ENCODE assay signal across 7 mouse cellular contexts in genomic region chr11:69995391-69995960, GRCm38 (mm10). TPM values are rescaled to one million over a fixed set of nuclear protein-coding genes. Genes with fewer than 3 reads are reported as not detected.
A peak's percentile ranks its signal among the peaks of the same experiment; 100 is the strongest.
DNase-seq lines count a peak whose midpoint lies in the region; ATAC-seq lines count a peak whose summit lies in the region.

Phf23 (plus strand) TSS chr11:69995777.

- peak; percentile 82 for ATAC-seq in embryonic facial prominence, embryonic 12.5 days (ENCODE audit: insufficient number of reproducible peaks, insufficient read depth, low FRiP score, low TSS enrichment)
- peak; percentile 76 for ATAC-seq in limb, embryonic 11.5 days (ENCODE audit: insufficient number of reproducible peaks, low FRiP score, low TSS enrichment, low read depth)
- peak; percentile 82 for ATAC-seq in midbrain, embryonic 14.5 days (ENCODE audit: low FRiP score, low TSS enrichment)

- peak within 1 kb of the TSS; percentile 81 for H3K4me3 ChIP-seq in embryonic facial prominence, embryonic 12.5 days
- peak within 1 kb of the TSS; percentile 98 for H3K4me3 ChIP-seq in limb, embryonic 11.5 days (ENCODE audit: low read depth, low read length)
- peak within 1 kb of the TSS; percentile 91 for H3K4me3 ChIP-seq in midbrain, embryonic 14.5 days (replicated peaks; ENCODE audit: low read depth, low read length)

- DNase-seq in adrenal gland, postnatal 25 days = peak; percentile 96
- peak; percentile 100 for DNase-seq in heart, adult 11 months
- DNase-seq in kidney, adult 18-20 months = peak; percentile 95
- DNase-seq in limb, embryonic 11.5 days (ENCODE audit: low spot score) = peak; percentile 99
- peak; percentile 99 for DNase-seq in midbrain, embryonic 14.5 days
- DNase-seq in spleen, adult 18-20 months = peak; percentile 93 to 97

- H3K27ac ChIP-seq in embryonic facial prominence, embryonic 12.5 days = peak within 1 kb of the TSS; percentile 99
- H3K27ac ChIP-seq in limb, embryonic 11.5 days (replicated peaks; ENCODE audit: low read depth, low read length) = peak within 1 kb of the TSS; percentile 97
- H3K27ac ChIP-seq in midbrain, embryonic 14.5 days (replicated peaks; ENCODE audit: low read depth, low read length) = peak within 1 kb of the TSS; percentile 92

- under 1% methylated on average over 36 of the region's 36 CpGs for WGBS in embryonic facial prominence, embryonic 12.5 days
- under 1% methylated on average over 36 of the region's 36 CpGs for WGBS in limb, embryonic 11.5 days
- under 1% methylated on average over 36 of the region's 36 CpGs for WGBS in midbrain, embryonic 14.5 days

- H3K27me3 ChIP-seq in embryonic facial prominence, embryonic 12.5 days = no peaks in the 10 kb centered on the region
- H3K27me3 ChIP-seq in limb, embryonic 11.5 days (ENCODE audit: control insufficient read depth, insufficient read depth, low read length) = no peaks in the 10 kb centered on the region
- H3K27me3 ChIP-seq in midbrain, embryonic 14.5 days (ENCODE audit: control insufficient read depth, insufficient read depth, low read length) = no peaks in the 10 kb centered on the region

- H3K9me3 ChIP-seq in embryonic facial prominence, embryonic 12.5 days = no peaks in the 10 kb centered on the region
- no peaks in the 10 kb centered on the region for H3K9me3 ChIP-seq in limb, embryonic 11.5 days (ENCODE audit: control insufficient read depth, low read length)
- no peaks in the 10 kb centered on the region for H3K9me3 ChIP-seq in midbrain, embryonic 14.5 days (ENCODE audit: control insufficient read depth, low read length)

- H3K9ac ChIP-seq in embryonic facial prominence, embryonic 12.5 days = peak within 1 kb of the TSS; percentile 95
- H3K9ac ChIP-seq in limb, embryonic 11.5 days (ENCODE audit: low read length) = peak within 1 kb of the TSS; percentile 96
- H3K9ac ChIP-seq in midbrain, embryonic 14.5 days (replicated peaks; ENCODE audit: low read length) = peak within 1 kb of the TSS; percentile 83

- peak within 1 kb of the TSS; percentile 51 for H3K4me2 ChIP-seq in embryonic facial prominence, embryonic 12.5 days (replicated peaks)
- H3K4me2 ChIP-seq in limb, embryonic 11.5 days (ENCODE audit: low read depth, severe bottlenecking) = peak within 1 kb of the TSS; percentile 48
- H3K4me2 ChIP-seq in midbrain, embryonic 14.5 days (ENCODE audit: low read length) = peak within 1 kb of the TSS; percentile 71

- peaks cover 22% of the 10 kb centered on the region for H3K4me1 ChIP-seq in embryonic facial prominence, embryonic 12.5 days
- H3K4me1 ChIP-seq in limb, embryonic 11.5 days (ENCODE audit: control insufficient read depth, insufficient read depth, low read length) = peaks cover 10% of the 10 kb centered on the region; the same call in 1 of the 2 replicates
- peaks cover 20% of the 10 kb centered on the region for H3K4me1 ChIP-seq in midbrain, embryonic 14.5 days (ENCODE audit: control insufficient read depth, insufficient read depth, low read length)

- peaks cover 42% of the 10 kb centered on the region for H3K36me3 ChIP-seq in embryonic facial prominence, embryonic 12.5 days
- peaks cover 25% of the 10 kb centered on the region for H3K36me3 ChIP-seq in limb, embryonic 11.5 days (ENCODE audit: control insufficient read depth, insufficient read depth, low read length)
- H3K36me3 ChIP-seq in midbrain, embryonic 14.5 days (ENCODE audit: control insufficient read depth, insufficient read depth, low read length) = peaks cover 38% of the 10 kb centered on the region

RNA-seq across cellular contexts. Expression of gene Phf23, which starts in this region (rescaled TPM):
- 55.7 and 64.6 TPM in 2 replicates for total RNA-seq in adrenal gland, postnatal 25 days (2021)
- 95.1 and 99.1 TPM in 2 replicates for polyA plus RNA-seq in embryonic facial prominence, embryonic 12.5 days (2016; fragmentation: Nextera tagmentation; extraction: Ambion mirVana)
- polyA plus RNA-seq in limb, embryonic 11.5 days (2014; fragmentation: Nextera tagmentation; extraction: Ambion mirVana) = 56.1 and 64.9 TPM in 2 replicates
- polyA plus RNA-seq in midbrain, embryonic 14.5 days (2014; fragmentation: Nextera tagmentation; extraction: Ambion mirVana) = 41.3 and 48.9 TPM in 2 replicates

Comparison
In these comparisons a context has a peak if more than half of its experiments do, and no peak if none do; other contexts are left out.
1. Peak in every context shown above with its lines: DNase-seq, ATAC-seq, H3K4me3 ChIP-seq and H3K27ac ChIP-seq.